Mouse (Mus musculus) forebrain, embryonic 10.5 days (tissue): ENCODE results near the gene Meis3. TPM values are rescaled to one million over a fixed set of nuclear protein-coding genes. Genes with fewer than 3 reads are reported as not detected.
A peak's percentile ranks its signal among the peaks of the same experiment; 100 is the strongest.

Experiments
- DNase-seq: peaks from one replicate; pipeline ENCODE4 v3.0.0-alpha.2; 2017; ENCODE audit warnings: low spot score; ENCODE audit errors: extremely low spot score
- H3K27ac ChIP-seq: fragments of 300-500 bp; sonication (generic); 2 replicates; pipeline ENCODE4 v1.5.1; 2016; ENCODE audit warnings: mild to moderate bottlenecking
- H3K27me3 ChIP-seq: fragments of 300-500 bp; sonication (generic); 2 replicates; pipeline ENCODE4 v1.6.1; 2016; ENCODE audit warnings: mild to moderate bottlenecking; ENCODE audit not compliant: poor library complexity, severe bottlenecking
- H3K36me3 ChIP-seq: fragments of 300-500 bp; sonication (generic); replicated peaks from 2 replicates; pipeline ENCODE4 v1.6.1; 2016; ENCODE audit warnings: mild to moderate bottlenecking, moderate library complexity
- H3K4me1 ChIP-seq: fragments of 300-500 bp; sonication (generic); 2 replicates; pipeline ENCODE4 v1.6.1; 2016
- H3K4me3 ChIP-seq: fragments of 300-500 bp; sonication (generic); 2 replicates; pipeline ENCODE4 v1.5.1; 2016; ENCODE audit warnings: mild to moderate bottlenecking, moderate library complexity
- H3K9me3 ChIP-seq: fragments of 300-500 bp; sonication (generic); 2 replicates; pipeline ENCODE4 v1.6.1; 2016; ENCODE audit warnings: mild to moderate bottlenecking, moderate library complexity
- WGBS: fragments of 180-500 bp; shearing (Covaris S2); methylation state at CpG from one replicate; pipeline ENCODE4 v1.1.7; 2016; 5-methylcytosine and 5-hydroxymethylcytosine counted together
- polyA plus RNA-seq: library from polyadenylated mRNA; unstranded; fragments of >200 nt; fragmentation: Nextera tagmentation; extraction: Ambion mirVana; gene quantifications from 2 replicates; pipeline ENCODE4 v1.2.1, GENCODE M21; 2016

Meis3 gene
- polyA plus RNA-seq = 56.7 and 57.5 TPM in 2 replicates

DNA sequence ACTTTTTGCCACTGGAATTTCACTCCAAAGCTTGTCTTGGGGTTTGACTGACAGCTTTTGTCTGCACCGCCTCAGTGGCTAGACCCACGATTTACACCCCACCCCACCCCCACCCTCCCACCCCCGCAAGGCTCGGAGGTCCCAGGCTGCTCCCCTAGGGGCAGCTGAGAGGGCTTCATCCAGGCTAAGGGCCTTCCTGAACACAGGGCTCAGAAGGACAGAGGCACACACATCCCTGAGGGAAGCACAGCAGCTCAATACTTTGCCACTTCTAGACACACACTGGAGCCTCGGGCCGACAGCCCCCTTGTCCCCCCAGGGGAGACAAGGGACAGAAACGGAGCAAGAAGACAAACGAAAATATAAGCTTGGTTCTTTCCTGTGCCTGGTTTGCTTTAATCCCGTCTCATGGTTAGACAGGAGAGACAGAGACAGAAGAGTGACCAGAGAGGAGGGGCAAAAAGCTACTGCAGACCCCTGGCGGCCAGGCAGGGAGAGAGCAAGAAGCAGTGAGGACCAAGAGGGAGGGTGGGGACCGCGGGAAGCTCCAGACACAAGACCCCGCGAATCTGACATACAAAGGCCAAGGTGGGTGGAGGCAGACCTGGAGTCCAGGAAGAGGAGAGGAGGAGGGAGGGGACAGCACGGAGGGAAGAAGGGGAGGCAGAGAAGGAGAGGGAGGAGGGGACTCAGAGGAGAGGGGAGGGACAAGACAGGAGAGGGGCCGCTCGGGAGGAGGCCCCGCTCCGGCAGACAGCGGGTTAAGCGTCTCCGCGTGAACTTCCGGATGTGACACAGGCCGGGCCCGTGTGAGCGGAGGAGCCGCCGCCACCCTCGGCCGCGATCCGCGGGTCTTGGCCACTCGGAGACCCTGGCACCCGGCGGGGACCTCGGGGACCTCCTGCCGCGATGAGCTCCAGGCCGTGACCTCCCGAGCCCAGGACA, at the start of gene Meis3:
Gene Meis3 (plus strand): TSS at position 494 of the 945 bp plus-strand sequence.
- Histone ChIP-seq H3K36me3 (peaks cover 23% of the 10 kb centered on the region), H3K27me3 (peaks cover 6% of the 10 kb centered on the region; the same call in 1 of the 2 replicates), H3K4me1 (peaks cover 53% of the 10 kb centered on the region), H3K4me3 (peak within 1 kb of the TSS; percentile 84), H3K27ac (peak within 1 kb of the TSS; percentile 87), H3K9me3 (no peaks in the 10 kb centered on the region)
- WGBS = under 1% methylated on average over 42 of the region's 42 CpGs
- peak; percentile 79 for DNase-seq

DNA sequence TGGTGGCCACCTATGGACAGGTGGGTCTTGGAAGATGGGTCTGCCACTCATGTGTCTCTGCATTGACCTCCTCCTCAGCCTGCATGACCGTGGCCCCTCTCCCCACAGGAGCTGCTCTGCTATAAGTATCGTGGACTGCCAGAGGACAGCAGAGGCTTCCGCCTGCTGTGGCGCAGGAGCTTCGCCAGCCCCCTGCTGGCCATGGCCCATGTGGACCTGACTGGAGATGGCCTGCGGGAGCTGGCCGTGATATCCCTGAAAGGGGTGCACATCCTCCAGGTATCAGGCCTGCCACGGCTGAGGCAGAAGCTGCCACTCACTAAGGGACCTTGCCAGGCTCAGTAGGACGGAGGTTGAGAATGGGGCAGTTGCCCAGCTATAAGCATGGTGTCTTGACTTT, 49.1 kb upstream of the Meis3 start:
- Histone ChIP-seq H3K4me1 (peaks cover 23% of the 10 kb centered on the region), H3K9me3 (no peaks in the 10 kb centered on the region), H3K4me3 (no peak overlapping the region), H3K27me3 (0 out of 2 replicates have a peak, but pooled peaks cover 5% of the 10 kb centered on the region), H3K36me3 (peaks cover 14% of the 10 kb centered on the region; the same call in 1 of the 2 replicates), H3K27ac (no peak overlapping the region)
- no peak for DNase-seq
- 83% methylated on average over 9 of the region's 9 CpGs for WGBS

DNA sequence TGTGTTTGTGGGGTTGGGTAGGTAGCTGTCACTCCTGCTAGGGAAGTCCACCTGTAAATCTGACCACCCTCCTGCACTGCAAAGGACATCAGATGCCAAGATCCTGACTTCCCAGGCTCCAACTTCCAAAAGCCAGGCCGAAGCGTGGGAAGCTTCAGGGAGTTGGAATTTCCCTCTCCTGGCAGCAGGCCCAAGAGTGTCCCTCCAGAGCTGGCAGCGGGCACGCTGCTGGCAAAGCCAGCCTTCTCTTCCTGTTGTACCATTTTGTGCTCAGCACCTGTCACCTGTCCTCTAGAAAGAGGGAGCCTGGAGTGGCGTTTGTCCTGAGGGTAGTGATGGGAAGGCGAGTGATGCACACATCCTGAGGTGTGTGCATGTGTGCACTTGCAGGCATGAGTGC, 46.5 kb upstream of the Meis3 start:
- WGBS = 91% methylated on average over 6 of the region's 6 CpGs
- H3K4me1 ChIP-seq = peaks cover 47% of the 10 kb centered on the region
- H3K27me3 ChIP-seq = peaks cover 18% of the 10 kb centered on the region
- no peak for DNase-seq
- H3K4me3 ChIP-seq = no peak overlapping the region
- no peaks in the 10 kb centered on the region for H3K9me3 ChIP-seq
- peaks cover 13% of the 10 kb centered on the region; the same call in 1 of the 2 replicates for H3K36me3 ChIP-seq
- no peak overlapping the region for H3K27ac ChIP-seq

DNA sequence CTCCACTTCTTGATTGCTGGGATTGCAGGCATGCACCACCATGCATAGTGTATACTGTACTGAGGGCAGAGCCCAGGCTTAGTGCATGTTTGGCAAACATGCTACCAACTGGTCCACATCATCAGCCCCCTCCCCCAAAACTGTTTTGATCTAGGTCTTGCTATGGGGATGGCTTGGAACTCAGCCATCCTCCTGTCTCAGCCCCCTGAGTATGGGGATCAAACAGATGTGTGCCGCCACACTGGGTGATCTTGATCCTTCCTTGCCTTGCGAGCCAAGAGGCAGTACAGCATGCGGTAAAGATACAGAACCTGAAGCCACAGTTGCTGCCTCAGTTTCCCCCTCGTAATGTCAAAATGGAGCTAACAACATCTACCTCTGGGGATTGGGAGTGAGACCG, 46.0 kb upstream of the Meis3 start:
- Histone ChIP-seq H3K27me3 (peaks cover 18% of the 10 kb centered on the region), H3K4me3 (peak overlapping the region; percentile 75), H3K27ac (peak overlapping the region; percentile 88; the same call in 1 of the 2 replicates), H3K4me1 (peaks cover 52% of the 10 kb centered on the region), H3K36me3 (peaks cover 13% of the 10 kb centered on the region; the same call in 1 of the 2 replicates), H3K9me3 (no peaks in the 10 kb centered on the region)
- no peak for DNase-seq
- WGBS = 67% methylated on average over 5 of the region's 5 CpGs

DNA sequence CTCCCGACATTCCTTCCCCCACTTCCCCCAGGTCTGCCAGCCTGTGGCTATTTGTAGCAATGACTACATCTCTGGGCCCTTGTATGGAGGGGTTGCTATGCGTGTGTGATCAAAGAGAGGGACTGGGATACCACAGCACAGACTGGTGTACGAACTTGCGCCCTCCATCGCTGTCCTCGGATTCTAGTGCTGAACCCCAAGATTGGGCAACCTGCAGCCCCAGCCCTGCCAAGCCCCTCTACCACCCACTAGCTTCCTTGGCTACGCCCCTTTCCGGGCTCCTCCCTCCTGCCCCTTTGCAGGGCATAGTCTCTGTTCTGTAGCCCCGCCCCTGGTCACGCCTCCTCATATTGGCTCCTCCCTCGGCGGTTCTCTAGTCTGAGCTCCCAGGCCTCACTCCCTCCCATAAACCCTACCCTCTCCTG, 45.5 kb upstream of the Meis3 start, which contains the start of gene Slc8a2:
Gene Slc8a2 (plus strand): TSS at position 406 of the 425 bp plus-strand sequence.
- Histone ChIP-seq H3K4me3 (peak within 1 kb of the TSS; percentile 75), H3K27me3 (peaks cover 18% of the 10 kb centered on the region), H3K27ac (peak within 1 kb of the TSS; percentile 88), H3K36me3 (peaks cover 13% of the 10 kb centered on the region), H3K9me3 (no peaks in the 10 kb centered on the region), H3K4me1 (peaks cover 52% of the 10 kb centered on the region)
- WGBS = 2% methylated on average over 12 of the region's 12 CpGs
- peak; percentile 88 for DNase-seq

DNA sequence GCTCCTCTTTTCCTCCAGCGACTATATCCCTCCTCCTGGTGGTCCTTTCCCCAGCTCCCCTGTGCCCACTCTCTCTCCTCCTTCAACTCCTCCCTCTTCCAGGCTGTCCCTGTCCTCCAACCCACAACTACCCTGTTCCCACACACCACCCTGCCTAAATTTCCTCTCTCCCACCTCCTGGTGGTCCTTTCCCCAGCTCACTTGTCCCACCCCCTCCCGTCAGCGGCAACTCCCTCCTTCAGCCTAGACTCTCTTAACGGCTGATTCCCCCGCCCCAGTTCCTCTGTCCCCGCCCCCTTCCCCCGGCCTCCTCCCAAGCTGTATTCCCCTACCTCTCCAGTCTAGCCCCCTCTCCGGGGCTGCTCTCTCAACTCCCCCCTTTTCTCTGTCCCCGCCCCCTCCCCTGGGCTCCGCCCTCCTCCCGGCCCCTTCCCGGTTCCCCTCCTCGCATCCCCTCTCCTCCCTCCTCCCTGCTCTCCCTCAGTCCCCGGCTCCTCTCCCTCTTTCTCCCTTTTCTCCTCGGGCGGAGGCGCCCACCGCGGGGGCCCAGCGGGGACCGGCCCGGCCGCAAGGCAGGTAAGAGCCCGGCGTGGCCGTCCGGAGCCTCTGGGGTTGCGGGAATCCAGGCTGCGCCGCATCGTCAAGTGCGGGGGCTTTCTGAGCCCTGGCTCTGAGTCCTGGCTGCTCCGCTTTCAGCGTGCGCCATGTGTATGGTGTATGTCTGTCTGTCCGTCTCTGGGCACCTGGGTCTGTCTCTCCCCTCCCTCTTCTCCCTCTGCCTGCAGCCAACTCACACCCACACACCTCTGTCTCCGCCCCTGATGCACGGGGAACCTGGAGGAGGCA, 44.8 kb upstream of the Meis3 start:
- 2% methylated on average over 38 of the region's 38 CpGs for WGBS
- peak overlapping the region; percentile 88 for H3K27ac ChIP-seq
- H3K36me3 ChIP-seq = peaks cover 11% of the 10 kb centered on the region
- H3K27me3 ChIP-seq = peaks cover 18% of the 10 kb centered on the region
- peak; percentile 86 for DNase-seq
- H3K4me1 ChIP-seq = peaks cover 52% of the 10 kb centered on the region
- H3K9me3 ChIP-seq = no peaks in the 10 kb centered on the region
- peak overlapping the region; percentile 75 for H3K4me3 ChIP-seq

DNA sequence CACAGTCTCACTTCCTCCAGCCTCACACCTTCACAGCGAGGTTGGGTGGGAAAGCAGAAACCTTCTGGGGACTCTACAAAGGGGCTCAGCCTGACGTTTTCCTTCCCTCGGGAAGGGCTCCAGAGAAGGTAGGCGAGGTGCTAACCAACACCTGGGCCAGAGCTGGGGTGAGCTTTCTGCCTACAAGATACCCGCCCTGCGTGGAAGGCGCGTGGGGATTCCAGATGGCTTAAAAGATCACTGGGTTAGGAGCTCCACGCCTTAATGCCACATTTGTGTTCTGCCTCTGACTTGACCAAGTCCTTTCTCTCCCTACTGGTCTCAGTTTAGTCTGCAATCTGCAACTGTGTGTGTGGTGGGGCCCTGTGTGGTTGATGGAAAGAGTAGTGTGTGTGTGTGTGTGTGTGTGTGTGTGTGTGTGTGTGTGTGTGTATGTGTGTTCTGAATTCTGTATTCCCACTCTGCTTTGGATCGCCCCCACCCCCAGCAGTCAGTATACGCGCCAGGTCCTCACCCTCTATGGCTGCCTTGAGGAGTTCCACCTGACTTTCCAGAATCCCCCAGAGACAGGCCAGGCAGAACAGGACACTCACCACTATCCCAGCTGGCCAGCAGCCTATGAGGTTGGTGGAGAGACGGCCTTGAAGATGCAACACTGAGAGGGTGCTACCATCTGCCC, 43.8 kb upstream of the Meis3 start:
- WGBS = 46% methylated on average over 13 of the region's 13 CpGs
- Histone ChIP-seq H3K4me3 (peak overlapping the region; percentile 75), H3K4me1 (peaks cover 52% of the 10 kb centered on the region), H3K27ac (peak overlapping the region; percentile 88; the same call in 1 of the 2 replicates), H3K9me3 (no peaks in the 10 kb centered on the region), H3K36me3 (peaks cover 5% of the 10 kb centered on the region), H3K27me3 (peaks cover 18% of the 10 kb centered on the region)
- no peak for DNase-seq

DNA sequence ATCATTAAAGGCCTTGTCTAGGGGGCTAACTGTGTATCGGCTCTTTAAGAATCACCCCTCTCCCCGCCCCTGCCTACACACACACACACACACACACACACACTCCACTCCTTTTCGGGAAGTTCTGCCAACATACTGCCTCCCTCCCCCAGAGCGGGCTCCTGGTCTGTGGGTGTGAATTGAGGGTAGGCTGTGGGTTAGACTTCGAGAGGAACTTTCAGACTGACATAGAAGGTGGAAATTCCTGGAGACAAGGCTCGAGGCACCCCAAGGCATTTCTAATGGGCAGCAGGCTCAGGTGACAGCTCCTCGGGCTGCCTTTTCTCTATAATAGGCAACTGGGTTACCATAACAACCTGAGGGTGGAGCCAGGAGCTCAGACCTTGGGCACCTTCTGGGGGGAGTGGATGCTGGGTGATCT, 42.7 kb upstream of the Meis3 start:
- peaks cover 4% of the 10 kb centered on the region for H3K36me3 ChIP-seq
- H3K4me1 ChIP-seq = peaks cover 52% of the 10 kb centered on the region
- DNase-seq = peak; percentile 51
- H3K27me3 ChIP-seq = peaks cover 18% of the 10 kb centered on the region
- H3K4me3 ChIP-seq = peak overlapping the region; percentile 75; the same call in 1 of the 2 replicates
- H3K27ac ChIP-seq = 0 out of 2 replicates have a peak overlapping the region, but pooled peaks have one; percentile 2
- 17% methylated on average over 7 of the region's 7 CpGs for WGBS
- H3K9me3 ChIP-seq = no peaks in the 10 kb centered on the region

DNA sequence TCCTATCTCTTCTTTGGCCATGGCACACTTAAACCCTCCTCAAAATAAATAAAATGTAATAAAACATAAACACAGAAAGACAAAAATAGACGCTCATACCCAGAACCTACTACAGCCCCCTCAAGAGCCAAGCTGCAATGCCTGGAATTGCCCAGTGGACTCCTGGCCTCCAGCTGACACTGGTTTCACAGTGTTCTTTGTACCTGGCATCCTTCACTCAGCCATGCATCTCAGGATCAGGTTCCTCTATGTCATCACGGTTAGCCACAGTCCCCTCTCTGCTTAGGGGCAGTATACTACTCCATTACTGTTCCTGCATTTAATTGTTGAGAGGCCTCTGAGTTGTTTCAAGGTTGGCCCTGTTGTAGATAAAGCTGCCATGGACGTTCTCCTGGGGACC, 42.0 kb upstream of the Meis3 start:
- Histone ChIP-seq H3K4me1 (peaks cover 52% of the 10 kb centered on the region), H3K36me3 (peaks cover 4% of the 10 kb centered on the region), H3K27ac (no peak overlapping the region; the same call in 1 of the 2 replicates), H3K9me3 (no peaks in the 10 kb centered on the region), H3K4me3 (no peak overlapping the region), H3K27me3 (peaks cover 18% of the 10 kb centered on the region)
- no peak for DNase-seq
- WGBS = 72% methylated on average over 3 of the region's 3 CpGs

DNA sequence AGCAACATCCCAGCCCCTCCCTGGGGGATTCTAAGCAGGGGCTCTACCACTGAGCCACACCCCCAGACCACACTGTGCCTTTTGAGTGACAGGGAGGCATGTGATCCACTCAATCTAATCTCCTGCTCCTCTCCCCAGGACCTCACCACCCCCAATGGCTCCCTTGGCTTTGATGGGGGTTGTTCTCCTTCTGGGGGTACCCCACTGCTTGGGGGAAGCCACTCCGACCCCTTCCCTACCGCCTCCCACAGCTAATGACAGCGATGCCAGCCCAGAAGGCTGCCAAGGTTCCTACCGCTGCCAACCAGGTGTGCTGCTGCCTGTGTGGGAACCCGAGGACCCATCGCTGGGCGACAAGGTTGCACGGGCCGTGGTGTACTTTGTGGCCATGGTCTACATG, 41.2 kb upstream of the Meis3 start:
- Histone ChIP-seq H3K9me3 (no peaks in the 10 kb centered on the region), H3K4me1 (peaks cover 51% of the 10 kb centered on the region), H3K27ac (no peak overlapping the region), H3K36me3 (peaks cover 4% of the 10 kb centered on the region), H3K27me3 (peaks cover 18% of the 10 kb centered on the region), H3K4me3 (no peak overlapping the region)
- WGBS = 86% methylated on average over 9 of the region's 9 CpGs
- DNase-seq = no peak

DNA sequence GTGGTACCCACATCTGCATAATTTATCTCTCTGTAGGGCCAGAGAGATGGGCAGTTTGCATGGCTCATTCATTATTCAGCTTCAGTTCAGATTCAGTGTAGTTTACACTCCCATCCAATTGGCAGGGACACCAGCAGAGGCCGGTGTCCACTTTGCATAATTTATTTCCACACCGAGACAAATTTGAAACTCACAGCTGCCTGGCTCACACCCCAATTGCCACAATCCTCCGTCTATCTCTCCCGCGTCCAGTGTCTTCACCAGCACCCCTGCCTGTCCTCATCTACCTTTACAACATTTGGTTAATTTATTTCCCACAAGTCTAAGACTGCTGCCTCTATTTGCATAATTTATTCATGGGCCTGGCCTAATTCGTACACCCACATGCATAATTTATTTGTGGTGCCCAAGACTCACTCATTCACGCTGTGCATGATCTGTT, 39.9 kb upstream of the Meis3 start:
- Histone ChIP-seq H3K9me3 (no peaks in the 10 kb centered on the region), H3K4me3 (no peak overlapping the region; the same call in 1 of the 2 replicates), H3K36me3 (peaks cover 7% of the 10 kb centered on the region), H3K4me1 (peaks cover 38% of the 10 kb centered on the region), H3K27ac (no peak overlapping the region), H3K27me3 (peaks cover 18% of the 10 kb centered on the region)
- DNase-seq = no peak
- 84% methylated on average over 7 of the region's 7 CpGs for WGBS
